Mouse (Mus musculus): ENCODE measurements around the gene Tsga13. TPM values are rescaled to one million over a fixed set of nuclear protein-coding genes. Genes with fewer than 3 reads are reported as not detected.

Tsga13 gene
- total RNA-seq, 2 experiments from 2014 or later: not detected

DNA sequence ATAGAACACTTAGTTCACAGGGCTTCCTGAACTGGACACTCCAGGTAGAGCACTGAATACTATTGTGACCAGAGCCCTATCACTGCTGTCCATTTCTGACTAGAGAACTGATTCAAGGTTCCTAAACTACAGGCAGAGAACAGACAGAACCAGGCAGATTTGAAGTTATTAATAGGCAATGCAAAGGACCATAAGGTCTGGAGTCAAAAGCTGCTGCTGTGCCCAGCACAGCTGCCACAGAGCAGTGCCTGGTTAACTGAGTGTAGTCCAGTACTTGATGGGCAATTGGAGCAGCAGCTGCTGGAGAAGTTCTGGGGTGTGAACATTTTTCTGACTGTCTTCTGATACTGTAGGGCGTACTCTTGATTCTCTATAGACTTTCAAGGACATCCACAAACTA lies 48.9 kb downstream of the Tsga13 start:
- ATAC-seq (replicated peaks; ENCODE audit: low FRiP score, low TSS enrichment, poor library complexity, severe bottlenecking): no peak

DNA sequence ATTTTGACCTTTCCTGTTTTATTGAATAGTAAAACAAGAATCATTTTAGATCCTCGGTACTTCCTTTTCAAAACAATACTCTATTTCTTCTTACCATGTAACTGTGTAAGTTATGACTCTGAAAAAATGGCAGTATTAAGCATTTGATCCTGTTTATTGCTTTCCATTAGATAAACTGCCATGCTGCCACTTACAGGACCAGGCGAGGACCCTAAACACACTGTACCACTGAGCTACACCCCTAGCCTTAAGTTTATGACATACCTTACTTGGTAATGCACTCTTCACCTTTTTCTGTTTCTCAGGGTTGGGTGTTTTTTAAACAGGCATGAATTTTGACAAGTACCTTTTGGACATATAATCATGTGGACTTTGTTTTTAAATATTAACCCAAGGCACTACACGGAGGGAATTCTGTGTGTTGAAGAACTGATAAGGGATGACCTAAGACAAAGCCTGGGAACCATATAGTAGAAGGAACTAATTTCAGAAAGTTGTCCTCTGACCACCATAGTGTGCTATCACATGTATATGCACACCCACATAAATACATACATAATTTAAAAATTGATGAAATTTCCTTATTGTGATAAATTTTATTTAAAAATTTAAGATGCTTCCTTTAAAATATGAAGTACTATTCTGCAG lies 50.2 kb downstream of the Tsga13 start:
- no peak for ATAC-seq (replicated peaks; ENCODE audit: low FRiP score, low TSS enrichment, poor library complexity, severe bottlenecking)

DNA sequence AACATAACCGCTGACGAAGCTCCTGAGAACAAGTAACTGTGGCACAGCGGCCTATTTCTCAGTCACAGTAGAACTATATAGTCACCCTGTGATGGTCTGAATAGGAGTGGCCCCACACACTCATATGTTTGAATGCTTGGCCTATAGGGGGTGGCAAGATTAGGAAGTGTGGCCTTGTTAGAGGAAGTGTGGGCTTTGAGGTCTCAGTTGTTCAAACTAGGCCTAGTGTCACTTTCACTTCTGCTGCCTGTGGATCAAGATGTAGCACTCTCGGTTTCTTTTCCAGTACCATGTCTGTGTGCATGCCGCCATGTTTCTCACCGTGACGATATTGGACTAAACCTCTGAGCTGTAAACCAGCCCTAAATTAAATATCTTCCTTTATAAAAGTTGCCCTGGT lies 59.4 kb downstream of the Tsga13 start:
- no peak for ATAC-seq (replicated peaks; ENCODE audit: low FRiP score, low TSS enrichment, poor library complexity, severe bottlenecking)

DNA sequence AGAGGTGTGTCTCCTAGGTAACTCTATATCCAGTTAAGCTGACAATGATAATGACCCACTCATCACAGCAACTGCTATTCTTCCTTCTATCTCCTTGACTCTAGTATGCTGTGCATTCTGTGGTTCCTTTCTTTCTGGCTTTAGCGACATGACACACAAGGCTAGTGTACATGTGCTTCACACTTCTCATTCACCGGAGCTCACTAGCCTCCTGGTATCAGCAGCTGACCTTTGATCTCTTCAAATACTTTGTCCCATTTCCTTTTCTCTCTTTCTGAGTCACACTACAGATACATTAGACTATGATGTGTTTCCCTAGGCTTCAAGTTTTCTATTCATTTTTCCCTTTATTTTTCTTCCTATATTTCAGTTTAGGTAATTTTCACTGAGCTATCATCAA lies 60.2 kb downstream of the Tsga13 start:
- no peak for ATAC-seq (replicated peaks; ENCODE audit: low FRiP score, low TSS enrichment, poor library complexity, severe bottlenecking)

DNA sequence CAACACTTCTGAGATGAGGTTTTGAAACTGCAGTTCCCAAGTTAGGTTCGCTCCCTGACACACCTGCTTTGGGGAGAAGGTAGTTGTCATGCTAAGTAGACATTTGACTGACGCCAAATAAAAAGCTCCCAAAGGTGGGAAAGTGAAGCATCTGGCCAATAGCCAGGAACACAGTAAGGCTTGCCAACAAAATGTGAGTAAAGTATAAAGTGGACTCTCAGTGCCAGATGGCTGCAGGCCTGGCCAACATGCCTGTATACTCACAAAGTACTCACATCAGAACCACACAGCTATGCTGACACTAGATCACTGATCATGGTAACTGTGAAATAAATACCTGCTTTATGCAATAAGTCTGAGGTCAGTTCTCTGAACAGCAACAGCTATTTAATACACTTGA lies 65.6 kb downstream of the Tsga13 start:
- ATAC-seq (replicated peaks; ENCODE audit: low FRiP score, low TSS enrichment, poor library complexity, severe bottlenecking): no peak

Other genes with a start within 250 kb of the Tsga13 start
- 17.9 and 22.2 TPM in 2 replicates for gene Cep41, start 221.8 kb downstream of the Tsga13 start, total RNA-seq (2014; fragmentation: Nextera tagmentation)
- 11.7 and 12.0 TPM in 2 replicates for gene Cep41, start 221.8 kb downstream of the Tsga13 start, total RNA-seq (2017)
- gene Mest, start 192.0 kb downstream of the Tsga13 start, total RNA-seq (2014; fragmentation: Nextera tagmentation): not detected in 2 replicates
- gene Mest, start 192.0 kb downstream of the Tsga13 start, total RNA-seq (2017): 0.94 TPM in 1 of 2 replicates, not detected in the other
- gene Copg2, start 18.8 kb downstream of the Tsga13 start, total RNA-seq (2014; fragmentation: Nextera tagmentation): 19.8 and 30.3 TPM in 2 replicates
- gene Copg2, start 18.8 kb downstream of the Tsga13 start, total RNA-seq (2017): 35.9 and 38.2 TPM in 2 replicates
- gene Klf14, start 43.5 kb upstream of the Tsga13 start, total RNA-seq (2014; fragmentation: Nextera tagmentation): not detected in 2 replicates
- not detected in 2 replicates for gene Klf14, start 43.5 kb upstream of the Tsga13 start, total RNA-seq (2017)

All from megakaryocyte-erythroid progenitor cell, adult 5-6 weeks (primary cell).